Mouse (Mus musculus) adrenal gland, postnatal 4 days (tissue): Measurements from ENCODE around the gene Tnks2. TPM values are rescaled to one million over a fixed set of nuclear protein-coding genes. Genes with fewer than 3 reads are reported as not detected.
"Not testable (repeated sequence)": the region's sequence is repeated elsewhere in the genome, so short reads cannot be mapped to it uniquely, and the experiment has no call there.

ENCODE experiments used
- DNase-seq, 2 experiments: peaks; one replicate each; pipeline ENCODE4 v3.0.0; 2021 to 2022; ENCODE audit warnings: low spot score in 2 of 2, mixed read lengths in 2 of 2
- total RNA-seq, 2 experiments: library from RNA; stranded (reverse); gene quantifications; 2 replicates each; pipeline ENCODE4 v1.2.3; 2021

Gene Tnks2
- total RNA-seq, 2 experiments from 2014 or later: 146 to 155 TPM

GRCm38 (mm10) chr19:36821301-36821700 is 12.7 kb upstream of the Tnks2 start:
- not testable (repeated sequence) for DNase-seq

- DNase-seq: no peak
Observed at GRCm38 (mm10) chr19:36822701-36823100, 11.3 kb upstream of the Tnks2 start.

- no peak for DNase-seq
Observed at GRCm38 (mm10) chr19:36827650-36828049, 6.4 kb upstream of the Tnks2 start.

GRCm38 (mm10) chr19:36828322-36828721 is 5.7 kb upstream of the Tnks2 start:
- no peak for DNase-seq

- no peak for DNase-seq
Observed at GRCm38 (mm10) chr19:36832951-36833787, 863 bp upstream of the Tnks2 start.

GRCm38 (mm10) chr19:36834532-36835431 is 750 bp downstream of the Tnks2 start:
- no peak for DNase-seq

- DNase-seq: no peak
Observed at GRCm38 (mm10) chr19:36836035-36836434, 2.0 kb downstream of the Tnks2 start.

GRCm38 (mm10) chr19:36840301-36840700 is 6.3 kb downstream of the Tnks2 start:
- DNase-seq: no peak

- DNase-seq: no peak
Observed at GRCm38 (mm10) chr19:36843866-36844265, 9.8 kb downstream of the Tnks2 start.

GRCm38 (mm10) chr19:36845924-36846323 is 11.9 kb downstream of the Tnks2 start:
- DNase-seq: no peak

GRCm38 (mm10) chr19:36853831-36854230 is 19.8 kb downstream of the Tnks2 start:
- DNase-seq: no peak

GRCm38 (mm10) chr19:36857851-36858250 is 23.8 kb downstream of the Tnks2 start:
- DNase-seq: no peak

- DNase-seq: no peak
Observed at GRCm38 (mm10) chr19:36860393-36860792, 26.4 kb downstream of the Tnks2 start.

GRCm38 (mm10) chr19:36865905-36866304 is 31.9 kb downstream of the Tnks2 start:
- DNase-seq: no peak

GRCm38 (mm10) chr19:36867416-36867815 is 33.4 kb downstream of the Tnks2 start:
- no peak for DNase-seq

GRCm38 (mm10) chr19:36868675-36869074 is 34.6 kb downstream of the Tnks2 start:
- DNase-seq: not testable (repeated sequence)

GRCm38 (mm10) chr19:36874651-36875050 is 40.6 kb downstream of the Tnks2 start:
- no peak for DNase-seq

GRCm38 (mm10) chr19:36877329-36877728 is 43.3 kb downstream of the Tnks2 start:
- DNase-seq: no peak

GRCm38 (mm10) chr19:36878743-36879495 is 44.9 kb downstream of the Tnks2 start:
- DNase-seq: no peak

GRCm38 (mm10) chr19:36883119-36883518 is 49.1 kb downstream of the Tnks2 start:
- no peak for DNase-seq

- DNase-seq: no peak
Observed at GRCm38 (mm10) chr19:36886316-36886715, 52.3 kb downstream of the Tnks2 start.
